ENCODE assay signal across 19 mouse cellular contexts in the genomic region with DNA sequence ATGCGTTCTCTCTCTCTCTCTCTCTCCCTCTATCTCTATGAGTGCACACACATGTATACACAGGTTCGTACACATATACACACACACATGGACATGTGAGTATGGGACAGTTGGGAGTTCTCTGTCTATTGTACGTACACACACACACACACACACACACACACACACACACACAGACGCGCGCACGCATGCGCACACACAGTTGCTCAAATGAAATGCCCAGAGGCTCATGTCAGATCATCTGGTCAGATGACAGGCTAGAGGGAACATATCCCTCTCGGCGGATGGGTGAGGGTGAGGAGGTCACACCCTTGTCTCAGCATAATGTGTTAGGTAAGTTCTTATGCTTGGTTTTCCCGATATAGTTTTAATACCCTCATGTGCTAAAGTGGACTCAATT.
DNase-seq lines count a peak whose midpoint lies in the region; ATAC-seq and TF ChIP-seq lines count a peak whose summit lies in the region.
"Had no signal": no experiment of that assay in that cellular context is flagged by ENCODE, and none has a peak within 500 bp of the region (broad histone marks: within the 10 kb centered on the region; RNA-seq: fewer than 3 reads in every experiment).

No protein-coding gene starts in this region.

- no peak for TF ChIP-seq CTCF in layer of hippocampus, adult 2 months (conservative IDR thresholded peaks at IDR 0.05)

- no peak overlapping the region for H3K4me3 ChIP-seq in heart, embryonic 11.5 days (ENCODE audit: low read depth, low read length)
- H3K4me3 ChIP-seq in layer of hippocampus, adult 2 months: no peak overlapping the region
- no peak overlapping the region for H3K4me3 ChIP-seq in stomach, embryonic 15.5 days (replicated peaks)
- H3K4me3 ChIP-seq: hindbrain, embryonic 15.5 days; intestine, embryonic 15.5 days; limb, embryonic 10.5 days; neural tube, embryonic 15.5 days had no signal

- H3K4me1 ChIP-seq in heart, embryonic 11.5 days (ENCODE audit: control insufficient read depth, insufficient read depth, low read length): peaks cover 30% of the 10 kb centered on the region
- peaks cover 4% of the 10 kb centered on the region; the same call in 1 of the 2 replicates for H3K4me1 ChIP-seq in stomach, embryonic 15.5 days
- H3K4me1 ChIP-seq: hindbrain, embryonic 15.5 days; neural tube, embryonic 15.5 days had no signal

- no peak for ATAC-seq in heart, embryonic 11.5 days (replicated peaks; ENCODE audit: insufficient number of reproducible peaks, low FRiP score, low TSS enrichment)
- ATAC-seq in stomach, embryonic 15.5 days (ENCODE audit: insufficient read depth, low FRiP score, low read depth): no peak
- ATAC-seq: midbrain, embryonic 16.5 days had no signal

- peak overlapping the region; percentile 8; the same call in 1 of the 2 replicates for H3K4me2 ChIP-seq in heart, embryonic 11.5 days
- H3K4me2 ChIP-seq in stomach, embryonic 15.5 days: no peak overlapping the region
- H3K4me2 ChIP-seq: hindbrain, embryonic 15.5 days; intestine, embryonic 15.5 days; neural tube, embryonic 15.5 days had no signal

- intact Hi-C loops in heart, postnatal 14 days (cut with DNase I): no loop called here

- 80% methylated on average over 11 of the region's 11 CpGs for WGBS in heart, embryonic 11.5 days (ENCODE audit: insufficient replicate concordance)
- 76% methylated on average over 11 of the region's 11 CpGs for WGBS in stomach, embryonic 15.5 days

- H3K36me3 ChIP-seq in heart, embryonic 11.5 days (ENCODE audit: control insufficient read depth, insufficient read depth, low read length): no peaks in the 10 kb centered on the region
- no peaks in the 10 kb centered on the region for H3K36me3 ChIP-seq in stomach, embryonic 15.5 days
- H3K36me3 ChIP-seq: hindbrain, embryonic 15.5 days; intestine, embryonic 15.5 days; limb, embryonic 10.5 days; neural tube, embryonic 15.5 days had no signal

- no peaks in the 10 kb centered on the region for H3K27me3 ChIP-seq in heart, embryonic 11.5 days (ENCODE audit: control insufficient read depth, insufficient read depth, low read length)
- no peaks in the 10 kb centered on the region for H3K27me3 ChIP-seq in stomach, embryonic 15.5 days (replicated peaks)
- H3K27me3 ChIP-seq: CH12.LX; hindbrain, embryonic 15.5 days; intestine, embryonic 15.5 days; neural tube, embryonic 15.5 days had no signal

- no peak overlapping the region for H3K9ac ChIP-seq in heart, embryonic 11.5 days (ENCODE audit: low read depth, low read length)
- no peak overlapping the region for H3K9ac ChIP-seq in stomach, embryonic 15.5 days
- H3K9ac ChIP-seq: hindbrain, embryonic 15.5 days; intestine, embryonic 15.5 days; neural tube, embryonic 15.5 days had no signal

- DNase-seq in heart, postnatal 14 days: no peak
- DNase-seq in layer of hippocampus, adult 2 months (ENCODE audit: low spot score in 2 of 2): no peak
- DNase-seq in layer of hippocampus, adult 11-12 months (ENCODE audit: low spot score): no peak
- peak; percentile 12 for DNase-seq in retina, postnatal 1 day
- DNase-seq in retina, embryonic 14.5 days (ENCODE audit: low spot score): no peak
- DNase-seq in adrenal gland, postnatal 4 days (ENCODE audit: low spot score in 2 of 2): no peak
- DNase-seq: cerebellum, postnatal 36 days; gastrocnemius, postnatal 10 days; kidney, adult 9 months; kidney, postnatal 25 days; thymus, postnatal 14 days had no signal

- H3K27ac ChIP-seq in heart, embryonic 11.5 days (ENCODE audit: low read depth, low read length): peak overlapping the region; percentile 87
- peak overlapping the region; percentile 83 for H3K27ac ChIP-seq in layer of hippocampus, adult 2 months
- H3K27ac ChIP-seq in stomach, embryonic 15.5 days: 0 out of 2 replicates have a peak overlapping the region, but pooled peaks have one; percentile 0
- H3K27ac ChIP-seq: hindbrain, embryonic 15.5 days; intestine, embryonic 15.5 days; limb, embryonic 10.5 days; neural tube, embryonic 15.5 days had no signal

- H3K9me3 ChIP-seq in heart, embryonic 11.5 days (replicated peaks; ENCODE audit: control insufficient read depth, low read length): no peaks in the 10 kb centered on the region
- H3K9me3 ChIP-seq in stomach, embryonic 15.5 days: no peaks in the 10 kb centered on the region
- H3K9me3 ChIP-seq: hindbrain, embryonic 15.5 days; intestine, embryonic 15.5 days; limb, embryonic 10.5 days; neural tube, embryonic 15.5 days had no signal

Comparison
In these comparisons a context has a peak if more than half of its experiments do, and no peak if none do; other contexts are left out.
1. H3K27ac ChIP-seq: peak in every context shown above with its lines; median percentile 87 in heart, embryonic 11.5 days; 83 in layer of hippocampus, adult 2 months; 0 in stomach, embryonic 15.5 days.